Mouse (Mus musculus) ZHBTc4 (cell line): ENCODE measurements around the gene Acoxl.

ENCODE experiments used
- DNase-seq: peaks from one replicate; pipeline ENCODE4 v3.0.0-alpha.2; 2011; ENCODE audit warnings: low read depth, low spot score

Gene Acoxl

GRCm38 (mm10) chr2:127894890-127895289 is 56.2 kb downstream of the Acoxl start:
- DNase-seq = no peak

GRCm38 (mm10) chr2:127897718-127898117 is 59.0 kb downstream of the Acoxl start:
- no peak for DNase-seq

GRCm38 (mm10) chr2:127904918-127905317 is 66.2 kb downstream of the Acoxl start:
- DNase-seq = no peak

GRCm38 (mm10) chr2:127906973-127907678 is 68.5 kb downstream of the Acoxl start:
- DNase-seq = no peak

GRCm38 (mm10) chr2:127907679-127908042 is 69.0 kb downstream of the Acoxl start:
- no peak for DNase-seq

GRCm38 (mm10) chr2:127908881-127909280 is 70.2 kb downstream of the Acoxl start:
- DNase-seq = no peak

GRCm38 (mm10) chr2:127909790-127910189 is 71.1 kb downstream of the Acoxl start:
- DNase-seq = no peak

- DNase-seq = no peak
These were observed 72.9 kb downstream of the Acoxl start for GRCm38 (mm10) chr2:127911579-127911978.

- DNase-seq = no peak
These were observed 75.4 kb downstream of the Acoxl start for GRCm38 (mm10) chr2:127914047-127914446.

GRCm38 (mm10) chr2:127916804-127917410 is 78.2 kb downstream of the Acoxl start:
- DNase-seq = no peak

- no peak for DNase-seq
These were observed 81.1 kb downstream of the Acoxl start for GRCm38 (mm10) chr2:127919740-127920139.

- peak; percentile 7 for DNase-seq
These were observed 83.6 kb downstream of the Acoxl start for GRCm38 (mm10) chr2:127922036-127922901.

- no peak for DNase-seq
These were observed 84.5 kb downstream of the Acoxl start for GRCm38 (mm10) chr2:127923077-127923680.

- no peak for DNase-seq
These were observed 88.1 kb downstream of the Acoxl start for GRCm38 (mm10) chr2:127926679-127927324.

- peak; percentile 4 for DNase-seq
These were observed 89.0 kb downstream of the Acoxl start for GRCm38 (mm10) chr2:127927452-127928273.

- no peak for DNase-seq
These were observed 89.6 kb downstream of the Acoxl start for GRCm38 (mm10) chr2:127928279-127928678.

GRCm38 (mm10) chr2:127928871-127929270 is 90.2 kb downstream of the Acoxl start:
- no peak for DNase-seq

- DNase-seq = no peak
These were observed 91.5 kb downstream of the Acoxl start for GRCm38 (mm10) chr2:127929939-127930715.

GRCm38 (mm10) chr2:127931576-127931975 is 92.9 kb downstream of the Acoxl start:
- no peak for DNase-seq

GRCm38 (mm10) chr2:127933531-127933931 is 94.9 kb downstream of the Acoxl start:
- no peak for DNase-seq
